Mouse (Mus musculus) cerebellum, adult 9-11 months (tissue): Measurements from ENCODE around the gene Pcnp.
A peak's percentile ranks its signal among the peaks of the same experiment; 100 is the strongest.

ENCODE experiments used
- DNase-seq: peaks from one replicate; pipeline ENCODE4 v3.0.0; 2022

Pcnp gene

GRCm38 (mm10) chr16:56034566-56034965, 5.0 kb upstream of the Pcnp start:
- DNase-seq, result no peak

DNA sequence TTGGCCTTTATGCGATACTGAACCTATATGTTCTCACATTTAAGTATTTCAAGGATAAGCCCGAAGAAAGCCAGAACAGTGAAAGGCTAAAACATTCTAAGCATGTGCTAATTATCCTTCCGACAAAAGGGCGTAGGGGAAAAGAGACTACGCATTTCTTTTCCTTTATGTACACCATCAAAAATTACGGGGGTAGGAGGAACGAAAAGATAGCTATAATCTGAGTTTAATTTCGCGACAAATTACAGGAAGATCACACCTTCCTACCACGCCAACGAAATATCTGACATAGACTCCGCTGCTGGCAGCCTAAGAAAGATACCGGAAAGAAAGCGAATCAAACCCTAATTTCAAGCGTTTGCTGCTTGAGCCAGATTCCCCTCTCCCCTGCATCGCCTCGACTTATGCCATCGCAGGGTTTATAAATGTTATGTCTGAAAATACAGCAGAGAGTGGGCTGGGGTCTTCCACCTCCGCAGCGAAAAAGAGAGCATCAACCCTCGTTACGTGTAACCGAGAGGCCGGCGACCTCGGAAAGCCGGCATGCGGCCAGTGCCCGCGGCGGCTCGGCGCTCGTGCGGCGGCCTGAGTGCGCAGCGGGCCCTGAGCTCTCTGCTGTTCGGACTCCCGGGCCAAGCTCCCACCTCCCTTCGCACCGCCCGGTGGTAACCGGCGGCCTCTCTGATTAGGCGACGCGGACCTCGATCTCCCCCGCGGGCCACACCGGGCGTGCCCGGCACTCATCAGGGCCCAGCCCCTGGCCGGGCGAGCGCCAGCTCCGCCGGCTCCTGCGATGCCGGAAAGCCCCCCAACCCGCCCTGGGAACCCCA, 602 bp downstream of the Pcnp start:
- DNase-seq, result no peak

DNA sequence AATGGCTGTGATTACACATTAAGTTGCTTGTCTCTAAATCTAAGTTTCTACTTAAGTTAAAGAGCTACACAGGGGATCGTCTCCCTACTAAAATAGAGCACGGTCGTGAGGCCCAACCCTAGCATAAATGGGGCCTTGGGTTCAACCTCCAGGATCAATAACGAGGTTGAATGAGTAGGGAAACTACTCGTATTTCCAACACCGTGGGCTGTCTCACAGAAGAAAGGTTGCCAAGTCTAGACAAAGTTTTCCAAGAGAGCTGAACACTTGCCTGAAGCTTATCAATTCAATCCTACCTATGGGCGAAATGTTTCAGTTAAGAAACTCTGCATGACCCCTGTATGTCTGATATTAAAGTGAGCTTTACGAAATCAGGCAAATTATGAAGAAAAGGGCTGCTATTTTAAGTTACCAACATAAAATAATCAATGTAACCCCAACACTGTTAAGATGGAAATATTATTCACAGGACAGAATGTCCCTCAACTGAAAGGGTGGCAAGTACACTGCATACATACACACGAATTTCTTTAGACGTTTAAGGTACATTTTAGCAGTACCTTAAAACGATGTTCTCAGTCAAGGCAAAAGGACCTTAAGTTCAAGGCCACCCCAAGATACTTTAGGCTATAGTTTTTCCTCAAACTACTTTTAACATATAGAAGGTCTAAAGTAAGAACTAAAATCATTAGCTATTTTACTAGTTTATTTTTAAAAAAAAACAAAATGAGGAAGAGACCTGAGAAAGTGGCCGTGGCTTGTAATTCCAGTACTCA, 1.5 kb downstream of the Pcnp start:
- DNase-seq, result no peak

DNA sequence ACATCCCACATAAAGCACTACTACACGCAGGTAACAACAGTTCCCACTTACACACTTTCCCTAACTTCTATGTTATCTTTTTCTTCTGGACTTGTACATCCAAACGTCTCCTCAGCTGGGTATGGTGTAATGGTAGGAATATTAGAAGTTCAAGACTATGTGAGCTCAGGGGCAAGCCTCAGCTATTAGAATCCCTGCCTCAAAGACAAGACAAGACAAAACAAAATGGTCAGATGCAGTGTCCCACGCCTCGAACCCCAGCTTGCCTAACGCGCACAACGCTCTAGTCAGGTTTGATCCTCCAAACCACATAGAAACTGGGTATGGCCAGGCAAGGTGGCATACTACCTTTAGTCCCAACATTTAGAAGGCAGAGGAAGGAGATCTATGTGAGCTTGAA, 9.9 kb downstream of the Pcnp start:
- DNase-seq, result no peak

DNA sequence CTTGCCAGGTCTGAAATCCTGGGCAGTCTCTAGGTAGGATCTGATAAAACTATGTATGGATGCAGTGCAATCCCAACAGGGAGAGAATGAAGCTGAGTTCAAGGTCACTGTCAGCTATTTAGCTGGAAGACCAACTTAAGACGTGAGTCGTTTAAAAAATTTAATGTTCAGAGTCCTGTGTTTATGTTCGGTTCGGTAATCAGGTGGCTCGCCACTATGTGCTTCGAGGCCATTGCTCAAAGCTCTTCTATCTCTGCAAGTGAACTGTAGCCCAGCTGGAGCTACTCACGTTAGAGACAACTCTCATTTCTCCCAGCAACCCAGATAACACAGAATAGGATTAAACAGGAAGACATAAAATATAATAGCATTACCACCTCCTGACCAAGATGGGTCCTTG, 15.5 kb downstream of the Pcnp start:
- DNase-seq, result no peak

DNA sequence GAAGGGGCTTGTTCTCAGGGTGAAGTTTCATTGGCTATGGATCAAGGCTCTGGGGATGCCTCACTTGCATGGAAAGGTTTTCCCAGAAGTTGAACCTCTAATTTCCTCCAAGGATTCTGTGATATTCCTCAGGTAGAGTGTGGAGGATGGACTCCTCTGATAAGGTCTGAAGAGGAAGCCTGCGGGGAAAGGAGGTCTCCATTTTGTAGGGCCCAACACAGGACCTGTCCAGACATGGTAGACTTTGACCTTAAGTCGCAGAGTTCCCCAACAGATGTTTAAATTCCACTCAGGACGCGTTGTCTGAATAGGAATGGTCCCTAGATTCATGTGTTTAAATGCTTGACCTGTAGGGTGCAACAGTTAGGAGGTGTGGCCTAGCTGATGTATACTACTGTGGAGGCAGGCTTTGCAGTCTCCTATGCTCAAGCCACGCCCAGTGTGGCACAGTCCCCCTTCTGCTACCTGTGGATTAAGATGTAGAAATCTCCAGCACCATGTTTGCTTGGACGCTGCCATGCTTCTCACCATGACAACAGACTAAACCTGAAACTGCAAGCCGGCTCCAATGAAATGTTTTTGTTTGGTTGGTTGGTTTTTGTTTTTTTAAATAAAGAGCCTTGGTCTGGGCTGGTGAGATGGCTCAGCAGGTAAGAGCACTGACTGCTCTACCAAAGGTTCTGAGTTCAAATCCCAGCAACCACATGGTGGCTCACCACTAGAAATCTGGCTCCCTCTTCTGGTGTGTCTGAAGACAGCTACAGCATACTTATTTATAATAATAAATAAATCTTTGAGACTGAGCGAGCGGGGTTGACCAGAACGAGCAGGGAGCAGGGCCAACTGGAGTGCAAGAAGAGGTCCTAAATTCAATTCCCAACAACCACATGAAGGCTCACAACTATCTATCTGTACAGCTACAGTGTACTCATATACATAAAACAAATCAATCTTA, 16.5 kb downstream of the Pcnp start:
- no peak for DNase-seq

GRCm38 (mm10) chr16:56008862-56009261, 20.7 kb downstream of the Pcnp start:
- no peak for DNase-seq

- no peak for DNase-seq
Observed at GRCm38 (mm10) chr16:56006798-56007197, 22.7 kb downstream of the Pcnp start.

GRCm38 (mm10) chr16:55994235-55994634, 35.3 kb downstream of the Pcnp start:
- DNase-seq, result no peak

DNA sequence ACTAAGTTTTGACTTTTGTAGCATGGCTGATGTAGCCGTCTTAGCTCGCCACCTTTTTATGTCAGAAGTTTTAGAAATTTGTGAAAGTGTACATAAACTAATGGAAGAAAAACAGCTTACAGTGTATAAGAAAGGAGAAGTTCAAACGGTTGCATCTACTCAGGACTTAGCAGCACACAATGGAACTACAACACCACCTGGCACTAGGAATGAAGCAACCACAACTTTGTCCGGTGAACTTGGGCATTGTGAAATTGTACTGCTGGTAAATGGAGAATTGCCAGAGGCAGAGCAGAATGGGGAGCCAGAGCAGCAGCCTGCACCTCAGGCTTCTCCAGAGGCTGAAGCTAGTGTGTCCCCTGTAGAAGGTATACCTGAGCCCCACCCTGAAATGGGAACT, 39.2 kb downstream of the Pcnp start:
- no peak for DNase-seq

- no peak for DNase-seq
Observed at GRCm38 (mm10) chr16:55986001-55986400, 43.5 kb downstream of the Pcnp start.

DNA sequence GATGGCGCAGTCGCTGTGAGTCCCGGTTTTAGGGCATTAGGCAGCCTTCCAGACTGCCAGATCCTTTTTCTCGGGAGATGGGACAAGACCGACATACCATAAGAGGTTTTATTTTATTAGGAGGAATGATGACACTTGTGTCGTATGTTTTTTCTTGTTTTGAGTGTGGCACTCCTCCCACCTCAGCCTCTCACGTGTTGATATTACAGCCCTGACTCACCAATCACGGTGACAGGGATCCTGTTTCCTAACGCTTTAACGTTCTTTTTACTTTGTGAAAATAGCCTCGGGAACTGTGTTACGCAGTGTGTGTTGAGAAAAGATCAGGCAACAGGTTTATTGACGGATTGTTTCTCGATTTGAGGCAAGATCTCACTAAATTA, 54.6 kb downstream of the Pcnp start:
- no peak for DNase-seq

- peak; percentile 86 for DNase-seq
Observed at GRCm38 (mm10) chr16:55974256-55974902, 55.2 kb downstream of the Pcnp start.

GRCm38 (mm10) chr16:55973431-55974255, 55.9 kb downstream of the Pcnp start, which contains the start of gene Zbtb11:
Gene Zbtb11 (plus strand): TSS chr16:55973883.
- DNase-seq, result peak; percentile 99

DNA sequence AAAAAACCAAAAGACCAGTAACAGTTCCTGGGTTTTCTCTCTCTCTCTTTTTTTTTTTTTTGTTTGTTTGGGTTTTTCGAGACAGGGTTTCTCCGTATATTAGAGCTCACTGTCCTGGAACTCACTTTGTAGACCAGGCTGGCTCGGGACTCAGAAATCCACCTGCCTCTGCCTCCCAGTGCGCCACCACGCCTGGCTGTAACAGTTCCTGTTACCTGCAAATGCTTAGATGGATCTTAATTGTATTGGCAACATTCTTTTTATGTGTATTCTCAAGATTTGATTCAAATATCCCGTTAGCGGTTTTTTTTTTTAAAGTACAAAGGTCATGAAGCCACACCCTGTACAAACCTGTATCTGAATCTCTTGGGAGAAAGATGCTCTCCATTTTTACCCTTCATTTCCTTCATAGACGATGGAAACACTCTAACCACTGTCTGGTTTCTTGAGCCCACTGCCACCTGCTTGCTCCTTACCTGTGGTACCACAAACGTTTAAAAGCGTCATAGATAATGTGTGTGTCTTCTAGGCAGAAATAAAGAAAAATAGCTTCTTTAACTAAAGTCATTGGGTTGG, 56.8 kb downstream of the Pcnp start:
- DNase-seq, result peak; percentile 38

GRCm38 (mm10) chr16:55971735-55972615, 57.6 kb downstream of the Pcnp start:
- no peak for DNase-seq

- DNase-seq, result no peak
Observed at GRCm38 (mm10) chr16:55970416-55970815, 59.1 kb downstream of the Pcnp start.

DNA sequence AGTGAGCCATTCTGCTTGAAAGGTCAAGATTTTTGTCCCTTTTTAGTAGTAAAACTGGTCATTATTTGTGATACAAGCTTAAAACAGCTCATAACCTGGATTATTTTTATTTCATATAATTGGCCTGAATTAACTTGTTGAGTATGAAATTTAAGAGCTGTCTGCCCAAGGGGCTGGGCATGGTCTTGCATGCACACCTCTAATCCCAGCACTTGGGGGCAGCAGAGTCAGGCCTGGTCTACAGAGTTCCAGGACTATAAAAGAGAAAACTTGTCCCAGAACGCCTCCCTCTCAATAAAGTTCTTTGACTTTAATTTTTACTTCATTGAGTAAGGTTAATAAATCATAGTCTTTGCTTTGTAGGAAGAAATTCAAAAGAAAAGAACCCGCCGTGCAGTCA, 60.4 kb downstream of the Pcnp start:
- DNase-seq, result peak; percentile 24

GRCm38 (mm10) chr16:55967221-55967620, 62.3 kb downstream of the Pcnp start:
- no peak for DNase-seq

GRCm38 (mm10) chr16:55966212-55966871, 63.2 kb downstream of the Pcnp start, which contains the start of gene Rpl24:
Gene Rpl24 (plus strand): TSS chr16:55966275.
- DNase-seq, result peak; percentile 95
